Mouse (Mus musculus) liver, adult 2 months (tissue): ENCODE data around the gene Tmem30a.

Experiments
- CTCF ChIP-seq: fragments of 200-500 bp; IDR thresholded peaks from 2 replicates; pipeline ENCODE4 v1.5.1; 2011; ENCODE audit warnings: low read depth, low read length, control low read depth
- POLR2A ChIP-seq: fragments of 200-500 bp; IDR thresholded peaks from 2 replicates; pipeline ENCODE4 v1.6.1; 2011; ENCODE audit warnings: low read length, control low read depth; ENCODE audit not compliant: insufficient read depth; ENCODE audit errors: extremely low read depth

- TF ChIP-seq CTCF, result no peak
- no peak for TF ChIP-seq POLR2A
Observed at GRCm38 (mm10) chr9:79766991-79767545, 26.2 kb downstream of the Tmem30a start.
